Mouse (Mus musculus) embryonic facial prominence, embryonic 12.5 days (tissue): ENCODE measurements around the gene Tcp10c. TPM values are rescaled to one million over a fixed set of nuclear protein-coding genes. Genes with fewer than 3 reads are reported as not detected.
A peak's percentile ranks its signal among the peaks of the same experiment; 100 is the strongest.
"Not testable (repeated sequence)": the region's sequence is repeated elsewhere in the genome, so short reads cannot be mapped to it uniquely, and the experiment has no call there.

Source experiments
- ATAC-seq: fragments of 200-750 bp; cut with Nextera tagmentation; 2 replicates; pipeline ENCODE4 v1.8.0; 2017; ENCODE audit not compliant: insufficient number of reproducible peaks, insufficient read depth, low FRiP score, low TSS enrichment
- H3K27ac ChIP-seq: fragments of 300-500 bp; sonication (generic); 2 replicates; pipeline ENCODE4 v1.5.1; 2016; ENCODE audit warnings: mild to moderate bottlenecking
- H3K27me3 ChIP-seq: fragments of 300-500 bp; sonication (generic); 2 replicates; pipeline ENCODE4 v1.6.1; 2016; ENCODE audit warnings: mild to moderate bottlenecking, moderate library complexity
- H3K36me3 ChIP-seq: fragments of 300-500 bp; sonication (generic); 2 replicates; pipeline ENCODE4 v1.6.1; 2016; ENCODE audit warnings: mild to moderate bottlenecking
- H3K4me1 ChIP-seq: fragments of 300-500 bp; sonication (generic); 2 replicates; pipeline ENCODE4 v1.6.1; 2016
- H3K4me2 ChIP-seq: fragments of 300-500 bp; sonication (generic); replicated peaks from 2 replicates; pipeline ENCODE4 v1.6.1; 2016; ENCODE audit warnings: mild to moderate bottlenecking, moderate library complexity
- H3K4me3 ChIP-seq: fragments of 300-500 bp; sonication (generic); 2 replicates; pipeline ENCODE4 v1.5.1; 2016; ENCODE audit warnings: mild to moderate bottlenecking
- H3K9ac ChIP-seq: fragments of 300-500 bp; sonication (generic); 2 replicates; pipeline ENCODE4 v1.6.1; 2016; ENCODE audit warnings: mild to moderate bottlenecking, moderate library complexity
- H3K9me3 ChIP-seq: fragments of 300-500 bp; sonication (generic); 2 replicates; pipeline ENCODE4 v1.6.1; 2016; ENCODE audit warnings: mild to moderate bottlenecking, moderate library complexity
- WGBS: fragments of 180-500 bp; shearing (Covaris S2); methylation state at CpG from one replicate; pipeline ENCODE4 v1.1.7; 2016; 5-methylcytosine and 5-hydroxymethylcytosine counted together
- polyA plus RNA-seq: library from polyadenylated mRNA; unstranded; fragments of >200 nt; fragmentation: Nextera tagmentation; extraction: Ambion mirVana; gene quantifications from 2 replicates; pipeline ENCODE4 v1.2.1, GENCODE M21; 2016

Gene Tcp10c
- polyA plus RNA-seq, 1 experiment from 2014 or later = not detected

DNA sequence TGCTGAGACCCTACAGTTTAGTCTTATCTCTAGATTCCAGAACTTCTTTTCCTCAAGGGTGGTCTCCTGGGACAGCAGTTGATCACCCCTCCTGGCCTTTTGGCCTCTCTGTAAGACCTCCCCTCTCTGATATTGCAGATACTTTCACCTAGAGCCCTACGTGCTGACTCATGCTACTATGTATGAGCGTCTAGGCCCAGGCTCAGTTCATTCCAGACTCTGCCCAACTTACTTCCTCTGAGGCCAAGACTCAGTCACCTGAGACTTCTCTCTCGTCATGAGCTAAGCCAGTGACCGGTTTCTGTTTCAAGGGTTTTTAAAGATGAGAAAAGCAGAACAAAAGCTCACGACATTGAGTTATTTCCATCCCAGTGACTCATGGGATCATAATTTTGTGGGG lies 4.8 kb upstream of the Tcp10c start:
- not testable (repeated sequence) for H3K4me3 ChIP-seq, H3K27ac ChIP-seq, H3K4me1 ChIP-seq, ATAC-seq, H3K36me3 ChIP-seq, H3K9ac ChIP-seq, H3K27me3 ChIP-seq, H3K4me2 ChIP-seq
- peaks cover 10% of the 10 kb centered on the region for H3K9me3 ChIP-seq
- 85% methylated on average over 4 of the region's 5 CpGs for WGBS

DNA sequence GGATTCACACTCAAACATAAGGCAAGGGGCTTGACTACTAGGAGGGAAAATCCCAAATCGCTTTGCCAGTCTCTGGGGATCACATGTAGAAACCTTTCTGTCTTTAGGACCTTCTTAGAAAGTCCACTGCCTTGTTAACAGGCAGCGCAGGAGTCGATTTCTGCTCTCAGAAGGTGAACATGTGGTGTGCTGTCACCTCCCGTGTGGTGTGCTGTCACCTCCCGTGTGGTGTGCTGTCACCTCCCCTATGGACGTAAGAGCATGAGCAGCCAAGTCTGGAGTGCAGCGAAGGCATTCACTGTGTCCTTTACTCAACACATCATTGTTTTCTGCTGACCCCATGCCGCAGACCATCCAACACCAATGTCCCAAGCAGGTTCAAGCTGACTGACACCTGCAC lies 1.1 kb upstream of the Tcp10c start:
- not testable (repeated sequence) for H3K4me2 ChIP-seq, H3K9ac ChIP-seq, H3K36me3 ChIP-seq, H3K27ac ChIP-seq, H3K4me1 ChIP-seq, ATAC-seq, H3K27me3 ChIP-seq, H3K4me3 ChIP-seq
- peaks cover 23% of the 10 kb centered on the region for H3K9me3 ChIP-seq
- WGBS = 85% methylated on average over 8 of the region's 8 CpGs

DNA sequence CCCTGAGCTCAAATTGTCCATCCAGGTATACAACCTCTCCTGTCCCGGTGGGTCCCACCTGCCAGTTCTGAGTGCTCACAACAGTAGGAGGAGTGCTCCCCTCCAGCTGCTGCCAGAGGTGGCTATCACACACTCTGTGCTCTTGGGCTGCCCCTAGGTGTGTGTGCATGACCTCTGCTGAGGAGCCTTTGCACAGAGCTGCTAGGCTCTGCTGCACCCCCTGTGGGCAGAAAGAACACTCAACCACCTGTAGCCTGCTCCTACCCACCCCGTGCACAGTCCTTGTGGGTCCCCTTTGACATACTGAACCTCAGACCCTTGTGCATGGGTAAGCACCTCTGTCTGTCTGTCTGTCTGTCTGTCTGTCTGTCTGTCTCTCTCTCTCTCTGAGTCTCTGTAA lies 8.1 kb downstream of the Tcp10c start:
- H3K36me3 ChIP-seq, H3K27ac ChIP-seq, H3K4me2 ChIP-seq, H3K9ac ChIP-seq, H3K4me3 ChIP-seq, H3K4me1 ChIP-seq, H3K27me3 ChIP-seq: not testable (repeated sequence)
- ATAC-seq = 0 out of 2 replicates have a peak, but pooled peaks have one; percentile 43
- peaks cover 12% of the 10 kb centered on the region for H3K9me3 ChIP-seq
- 89% methylated on average over 2 of the region's 2 CpGs for WGBS

DNA sequence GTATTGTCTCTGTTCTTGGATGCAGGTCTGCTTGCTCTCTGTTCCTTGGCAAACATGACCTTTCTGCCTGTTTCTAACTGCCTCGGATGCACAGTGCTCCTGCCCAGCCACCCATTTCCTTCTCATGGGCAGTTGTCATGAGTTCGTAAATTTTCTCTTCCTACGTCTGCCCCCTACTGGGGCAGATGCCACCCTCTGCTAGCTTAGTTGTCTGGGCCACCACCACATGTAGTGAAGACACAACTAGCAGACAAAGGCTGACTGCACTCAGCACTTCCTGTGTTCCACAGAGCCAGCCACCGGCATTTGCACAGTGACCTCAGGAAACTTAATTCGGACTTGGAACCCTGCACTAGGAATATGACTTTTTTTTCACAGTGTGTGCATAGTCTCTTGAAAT lies 9.4 kb downstream of the Tcp10c start:
- not testable (repeated sequence) for H3K9ac ChIP-seq, H3K4me1 ChIP-seq, ATAC-seq, H3K4me2 ChIP-seq, H3K36me3 ChIP-seq, H3K4me3 ChIP-seq, H3K27me3 ChIP-seq, H3K27ac ChIP-seq
- WGBS = 91% methylated on average over 4 of the region's 5 CpGs
- peaks cover 14% of the 10 kb centered on the region for H3K9me3 ChIP-seq

DNA sequence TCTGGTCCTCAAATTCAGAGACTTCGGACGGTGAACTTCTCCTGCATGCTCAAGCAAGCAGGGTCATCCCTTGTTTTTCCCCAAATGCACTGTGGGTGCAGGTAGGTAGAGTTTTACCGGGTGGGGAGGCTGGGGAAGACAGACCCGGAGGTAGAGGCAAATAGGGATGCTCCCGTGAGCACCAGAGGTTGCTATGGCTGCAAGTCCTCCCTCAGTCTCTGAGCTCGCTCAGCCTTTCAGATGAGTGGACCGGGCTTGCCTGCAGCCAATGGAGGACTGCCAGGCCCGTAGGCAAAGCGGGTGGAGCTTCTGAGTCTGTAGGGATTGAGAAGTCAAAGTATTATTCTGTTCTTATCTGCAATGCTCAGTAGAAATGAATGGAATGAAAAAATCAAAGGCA lies 9.8 kb downstream of the Tcp10c start:
- H3K9ac ChIP-seq, H3K4me3 ChIP-seq, H3K36me3 ChIP-seq, H3K27me3 ChIP-seq, H3K4me1 ChIP-seq, H3K4me2 ChIP-seq, H3K27ac ChIP-seq, ATAC-seq: not testable (repeated sequence)
- 89% methylated on average over 9 of the region's 9 CpGs for WGBS
- H3K9me3 ChIP-seq = peaks cover 16% of the 10 kb centered on the region

DNA sequence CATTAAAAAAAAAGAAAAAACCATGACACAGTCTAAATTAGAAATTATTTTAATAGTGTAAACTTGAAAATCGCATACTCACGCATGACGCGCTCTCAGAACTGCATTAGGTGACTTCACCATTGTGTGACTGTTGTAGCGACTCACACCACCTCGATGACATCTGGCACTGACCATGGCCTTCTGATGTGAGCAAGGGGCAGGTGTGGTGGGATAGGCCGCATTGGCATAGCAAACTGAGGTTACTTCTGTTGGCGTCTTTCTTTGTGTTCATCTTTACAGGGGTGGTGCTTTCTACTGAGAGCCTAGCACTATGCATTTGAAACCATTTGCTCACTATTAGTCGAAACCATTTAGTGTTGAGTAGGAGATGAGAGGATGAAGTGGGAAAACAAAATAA lies 12.8 kb downstream of the Tcp10c start:
- H3K4me2 ChIP-seq = not testable (repeated sequence)
- peaks cover 20% of the 10 kb centered on the region for H3K9me3 ChIP-seq
- 92% methylated on average over 9 of the region's 9 CpGs for WGBS

DNA sequence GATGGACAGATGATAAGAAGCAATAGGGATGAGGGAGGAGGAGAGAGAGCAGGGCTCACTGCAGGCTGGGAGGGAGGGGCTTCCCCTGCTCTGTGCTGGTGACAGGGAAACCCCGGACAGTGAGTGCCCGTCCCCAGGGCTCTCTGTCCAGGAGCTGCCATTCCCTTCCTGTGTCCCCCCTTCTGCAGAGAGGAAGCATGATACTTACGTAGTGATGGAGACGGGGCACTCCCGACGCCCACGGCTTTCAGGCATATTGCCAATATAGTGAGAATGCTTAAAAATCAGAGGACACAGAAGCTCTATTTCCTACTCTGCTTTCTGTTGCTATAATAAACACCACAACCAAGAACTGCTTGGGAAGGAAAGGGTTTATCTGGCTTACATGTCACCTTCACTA lies 14.3 kb downstream of the Tcp10c start:
- not testable (repeated sequence) for H3K36me3 ChIP-seq, H3K27ac ChIP-seq, H3K27me3 ChIP-seq, H3K9ac ChIP-seq, H3K4me2 ChIP-seq, ATAC-seq, H3K4me3 ChIP-seq, H3K4me1 ChIP-seq
- WGBS = 90% methylated on average over 7 of the region's 7 CpGs
- H3K9me3 ChIP-seq = peaks cover 20% of the 10 kb centered on the region

More for the DNA sequence above, 12.8 kb downstream of the Tcp10c start:
- not testable (repeated sequence) for H3K27ac ChIP-seq, H3K27me3 ChIP-seq, H3K4me3 ChIP-seq, H3K9ac ChIP-seq, H3K4me1 ChIP-seq, ATAC-seq, H3K36me3 ChIP-seq

DNA sequence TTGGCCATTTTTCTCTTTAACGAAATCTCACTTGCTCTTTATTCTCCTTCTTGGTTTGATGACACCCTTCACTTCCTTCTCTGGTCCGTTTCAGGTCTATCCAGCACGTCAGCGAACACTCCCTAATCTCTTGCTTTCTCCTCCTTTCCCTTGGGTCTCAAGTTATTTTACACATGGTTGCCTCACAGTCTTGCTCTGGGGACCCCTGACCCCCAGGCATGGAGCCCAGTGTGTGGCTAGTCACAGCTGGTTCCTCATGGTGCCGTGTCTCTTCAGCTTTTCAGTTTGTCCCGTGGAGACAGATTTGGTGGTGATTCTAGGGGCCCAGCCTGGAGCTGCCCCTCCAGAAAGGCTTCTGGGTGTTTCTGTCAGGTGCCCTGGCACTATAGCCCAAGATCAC lies 16.4 kb downstream of the Tcp10c start:
- not testable (repeated sequence) for H3K9ac ChIP-seq, ATAC-seq, H3K4me3 ChIP-seq, H3K27ac ChIP-seq, H3K4me2 ChIP-seq, H3K4me1 ChIP-seq, H3K27me3 ChIP-seq, H3K36me3 ChIP-seq
- WGBS = 80% methylated on average over 6 of the region's 6 CpGs
- peaks cover 16% of the 10 kb centered on the region for H3K9me3 ChIP-seq

DNA sequence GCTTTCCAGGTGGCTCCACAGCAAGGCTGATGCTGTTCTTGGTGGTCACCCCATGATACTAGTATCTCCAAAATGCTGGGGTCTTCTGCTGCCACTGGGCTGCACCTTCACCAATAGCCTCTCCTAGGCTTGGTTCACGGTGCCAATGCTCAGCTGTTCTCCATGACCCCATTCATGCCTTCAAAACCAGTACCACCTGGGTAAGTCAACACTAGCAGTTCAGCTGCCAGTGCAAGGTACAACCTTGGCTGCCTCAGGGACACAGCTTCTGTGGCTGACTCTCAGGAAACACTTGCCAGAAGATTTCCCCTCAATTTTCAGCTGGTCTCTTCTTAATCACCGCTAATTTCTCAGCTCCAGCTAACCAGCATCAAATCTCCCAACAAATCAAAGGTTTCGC lies 24.0 kb downstream of the Tcp10c start:
- not testable (repeated sequence) for H3K9ac ChIP-seq, ATAC-seq, H3K4me1 ChIP-seq, H3K27me3 ChIP-seq, H3K27ac ChIP-seq, H3K4me2 ChIP-seq, H3K36me3 ChIP-seq, H3K9me3 ChIP-seq, H3K4me3 ChIP-seq
- WGBS = 85% methylated on average over 3 of the region's 3 CpGs

DNA sequence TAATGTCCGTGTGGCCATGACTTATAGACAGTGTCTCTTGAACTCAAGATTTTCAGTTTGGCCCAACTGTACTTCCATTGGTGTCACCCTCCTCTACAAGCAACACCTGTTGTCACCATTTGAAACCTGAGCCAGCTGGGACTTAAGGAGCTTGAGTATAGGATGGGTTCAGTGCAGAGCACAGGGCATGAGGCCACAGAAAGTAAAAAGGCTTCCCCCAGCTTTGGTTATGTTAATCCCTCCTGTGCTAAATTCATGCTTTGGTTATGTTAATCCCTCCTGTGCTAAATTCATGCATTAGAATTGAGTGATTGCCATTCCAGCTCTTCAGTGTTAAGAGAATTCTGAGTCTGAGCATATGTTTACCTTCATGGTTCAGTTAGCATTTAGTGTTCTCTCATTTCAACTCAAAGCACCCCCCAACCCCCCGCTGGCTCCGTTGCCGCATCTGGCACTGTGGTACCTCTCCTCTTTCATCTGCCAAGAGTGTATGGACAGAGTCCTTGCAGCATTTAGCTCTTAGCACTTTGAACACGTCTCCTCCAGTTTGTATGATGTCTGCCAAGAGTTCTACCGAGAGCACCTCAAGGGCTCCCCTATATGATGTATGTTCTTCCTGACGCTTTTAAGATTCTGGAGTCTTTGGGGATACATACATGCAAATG lies 25.7 kb downstream of the Tcp10c start:
- not testable (repeated sequence) for H3K4me2 ChIP-seq, H3K4me1 ChIP-seq, H3K27me3 ChIP-seq, H3K9me3 ChIP-seq, H3K36me3 ChIP-seq, H3K27ac ChIP-seq, H3K4me3 ChIP-seq, ATAC-seq, H3K9ac ChIP-seq
- WGBS = 83% methylated on average over 7 of the region's 7 CpGs

DNA sequence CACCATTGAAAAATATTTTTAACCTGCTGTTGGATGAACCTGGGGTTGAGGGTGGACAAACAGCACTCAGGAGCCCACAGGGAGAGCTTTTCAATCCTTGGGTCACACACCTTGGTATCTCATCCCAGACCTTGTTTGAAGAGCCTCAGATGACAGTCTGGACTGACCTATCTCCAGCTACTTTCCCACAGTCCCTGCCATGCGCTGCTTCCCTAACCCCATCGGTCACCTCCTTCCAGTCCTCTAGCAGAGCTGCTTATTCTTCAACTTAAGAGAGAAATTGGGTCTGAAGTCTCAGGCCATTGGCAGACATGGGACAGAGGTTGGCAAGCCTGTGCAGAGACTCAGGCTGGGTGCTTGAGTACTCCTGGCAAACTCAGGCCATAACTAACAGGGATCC lies 26.9 kb downstream of the Tcp10c start:
- H3K4me1 ChIP-seq, H3K27ac ChIP-seq, H3K9me3 ChIP-seq, H3K4me3 ChIP-seq, H3K9ac ChIP-seq, H3K4me2 ChIP-seq, H3K27me3 ChIP-seq, H3K36me3 ChIP-seq, ATAC-seq: not testable (repeated sequence)
- 88% methylated on average over 2 of the region's 2 CpGs for WGBS

DNA sequence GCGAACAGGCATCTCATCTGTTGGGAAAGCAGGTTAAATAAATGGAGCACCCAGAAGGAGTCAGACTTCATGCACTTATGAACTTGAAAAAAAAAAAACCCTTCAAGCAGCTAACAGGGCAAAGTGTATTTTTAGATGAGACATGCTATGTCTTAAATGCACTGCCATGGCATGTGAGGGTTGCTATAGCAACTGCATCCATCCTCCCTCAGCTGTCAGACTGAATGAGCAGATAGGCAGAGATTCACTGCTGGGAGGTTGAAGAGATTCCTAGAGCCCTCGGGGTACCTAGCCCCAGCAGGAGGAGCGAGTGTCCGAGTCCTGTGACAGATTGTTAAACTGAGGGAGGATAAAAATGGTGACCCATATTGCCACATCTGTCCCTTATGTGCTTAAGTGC lies 36.6 kb downstream of the Tcp10c start:
- H3K9ac ChIP-seq, ATAC-seq, H3K4me1 ChIP-seq, H3K4me3 ChIP-seq, H3K36me3 ChIP-seq, H3K4me2 ChIP-seq, H3K27me3 ChIP-seq, H3K27ac ChIP-seq, H3K9me3 ChIP-seq: not testable (repeated sequence)
- 90% methylated on average over 1 of the region's 4 CpGs for WGBS

DNA sequence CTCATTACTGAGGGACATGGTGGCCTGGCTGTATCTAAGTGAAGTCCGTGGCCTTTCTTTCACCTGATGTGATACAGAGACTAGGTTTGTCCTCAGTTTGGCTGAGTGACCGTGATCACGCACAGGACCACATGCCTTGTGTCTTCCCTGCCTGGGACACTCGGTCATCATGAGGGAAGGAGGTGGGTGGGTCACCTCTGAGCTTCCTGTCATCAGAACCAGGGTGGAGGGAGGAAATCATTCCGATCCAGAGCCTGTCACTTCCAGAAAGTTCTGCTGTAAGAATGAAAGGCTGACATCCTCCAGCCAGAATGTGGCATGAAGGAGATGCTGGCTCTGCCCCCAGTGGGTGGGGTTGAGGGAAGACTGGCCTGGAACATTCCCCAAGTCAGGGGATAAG lies 45.6 kb downstream of the Tcp10c start:
- not testable (repeated sequence) for H3K36me3 ChIP-seq, H3K27ac ChIP-seq, H3K9ac ChIP-seq, H3K27me3 ChIP-seq, H3K4me2 ChIP-seq, ATAC-seq, H3K4me1 ChIP-seq, H3K4me3 ChIP-seq
- 86% methylated on average over 4 of the region's 5 CpGs for WGBS
- peaks cover 24% of the 10 kb centered on the region for H3K9me3 ChIP-seq
